Mouse (Mus musculus) adrenal gland, postnatal 36 days (tissue): Measurements from ENCODE around the gene Mfap2. TPM values are rescaled to one million over a fixed set of nuclear protein-coding genes. Genes with fewer than 3 reads are reported as not detected.

ENCODE experiments used
- DNase-seq, 2 experiments: peaks; one replicate each; pipeline ENCODE4 v3.0.0; 2021; ENCODE audit warnings: mixed read lengths in 1 of 2
- total RNA-seq, 2 experiments: library from RNA; stranded (reverse); gene quantifications; 2 replicates each; pipeline ENCODE4 v1.2.3; 2021

The Mfap2 gene
- total RNA-seq, 2 experiments from 2014 or later, result 8.4 to 10.5 TPM

- DNase-seq, result no peak
Measured at GRCm38 (mm10) chr4:140987476-140987875, 22.7 kb upstream of the Mfap2 start.

- DNase-seq, result no peak
Measured at GRCm38 (mm10) chr4:140988706-140989290, 21.4 kb upstream of the Mfap2 start.

GRCm38 (mm10) chr4:140989447-140989846 lies 20.8 kb upstream of the Mfap2 start:
- no peak for DNase-seq

- DNase-seq, result no peak
Measured at GRCm38 (mm10) chr4:140992215-140992614, 18.0 kb upstream of the Mfap2 start.

- no peak for DNase-seq
Measured at GRCm38 (mm10) chr4:140993846-140994245, 16.4 kb upstream of the Mfap2 start.

- no peak for DNase-seq
Measured at GRCm38 (mm10) chr4:140995811-140996210, 14.4 kb upstream of the Mfap2 start.

- DNase-seq, result no peak
Measured at GRCm38 (mm10) chr4:140996812-140997211, 13.4 kb upstream of the Mfap2 start.

- peak; percentile 81 to 89 for DNase-seq
Measured at GRCm38 (mm10) chr4:141005983-141006382, 4.2 kb upstream of the Mfap2 start.

- peak; percentile 56 to 72 for DNase-seq
Measured at GRCm38 (mm10) chr4:141008028-141008427, 2.2 kb upstream of the Mfap2 start.

- DNase-seq, result no peak
Measured at GRCm38 (mm10) chr4:141010526-141010925, 308 bp downstream of the Mfap2 start.

GRCm38 (mm10) chr4:141010941-141011429 lies 767 bp downstream of the Mfap2 start:
- no peak for DNase-seq

GRCm38 (mm10) chr4:141011556-141012328 lies 1.5 kb downstream of the Mfap2 start:
- DNase-seq, result no peak

GRCm38 (mm10) chr4:141012558-141012957 lies 2.3 kb downstream of the Mfap2 start:
- no peak for DNase-seq

- no peak for DNase-seq
Measured at GRCm38 (mm10) chr4:141014114-141014513, 3.9 kb downstream of the Mfap2 start.

GRCm38 (mm10) chr4:141014856-141015255 lies 4.6 kb downstream of the Mfap2 start:
- DNase-seq, result no peak

- DNase-seq, result no peak
Measured at GRCm38 (mm10) chr4:141015356-141015755, 5.1 kb downstream of the Mfap2 start.

GRCm38 (mm10) chr4:141016311-141016710 lies 6.1 kb downstream of the Mfap2 start:
- DNase-seq, result no peak

- no peak for DNase-seq
Measured at GRCm38 (mm10) chr4:141017657-141018436, 7.6 kb downstream of the Mfap2 start.

GRCm38 (mm10) chr4:141020220-141020619 lies 10.0 kb downstream of the Mfap2 start:
- DNase-seq, result no peak

- DNase-seq, result no peak
Measured at GRCm38 (mm10) chr4:141020811-141021613, 10.8 kb downstream of the Mfap2 start.

GRCm38 (mm10) chr4:141021614-141021929 lies 11.4 kb downstream of the Mfap2 start:
- DNase-seq, result no peak

- no peak for DNase-seq
Measured at GRCm38 (mm10) chr4:141024052-141024451, 13.8 kb downstream of the Mfap2 start.
